Mouse (Mus musculus) hindbrain, embryonic 15.5 days (tissue): ENCODE results near the gene Ncmap. TPM values are rescaled to one million over a fixed set of nuclear protein-coding genes. Genes with fewer than 3 reads are reported as not detected.
A peak's percentile ranks its signal among the peaks of the same experiment; 100 is the strongest.
"Not testable (repeated sequence)": the region's sequence is repeated elsewhere in the genome, so short reads cannot be mapped to it uniquely, and the experiment has no call there.

ENCODE experiments used
- ATAC-seq: fragments of 200-750 bp; cut with Nextera tagmentation; 2 replicates; pipeline ENCODE4 v1.8.0; 2017; ENCODE audit warnings: low read depth, moderate number of reproducible peaks, moderate TSS enrichment; ENCODE audit not compliant: low FRiP score
- H3K27ac ChIP-seq: fragments of 300-500 bp; sonication (generic); replicated peaks from 2 replicates; pipeline ENCODE4 v1.5.1; 2015; ENCODE audit warnings: mild to moderate bottlenecking, inconsistent platforms
- H3K27me3 ChIP-seq: fragments of 300-500 bp; sonication (generic); 2 replicates; pipeline ENCODE4 v1.6.1; 2015; ENCODE audit warnings: control low read depth, inconsistent platforms
- H3K36me3 ChIP-seq: fragments of 300-500 bp; sonication (generic); 2 replicates; pipeline ENCODE4 v1.6.1; 2015; ENCODE audit warnings: control low read depth, inconsistent platforms
- H3K4me1 ChIP-seq: fragments of 300-500 bp; sonication (generic); replicated peaks from 2 replicates; pipeline ENCODE4 v1.6.1; 2015; ENCODE audit warnings: control low read depth, inconsistent platforms
- H3K4me2 ChIP-seq: fragments of 300-500 bp; sonication (generic); 2 replicates; pipeline ENCODE4 v1.6.1; 2015; ENCODE audit warnings: moderate library complexity, mild to moderate bottlenecking, inconsistent platforms
- H3K4me3 ChIP-seq: fragments of 300-500 bp; sonication (generic); 2 replicates; pipeline ENCODE4 v1.5.1; 2015; ENCODE audit warnings: mild to moderate bottlenecking, inconsistent platforms
- H3K9ac ChIP-seq: fragments of 300-500 bp; sonication (generic); 2 replicates; pipeline ENCODE4 v1.6.1; 2015; ENCODE audit warnings: inconsistent platforms
- H3K9me3 ChIP-seq: fragments of 300-500 bp; sonication (generic); 2 replicates; pipeline ENCODE4 v1.6.1; 2016; ENCODE audit warnings: control low read depth, inconsistent platforms
- WGBS: fragments of 180-500 bp; shearing (Covaris S2); methylation state at CpG from one replicate; pipeline ENCODE4 v1.1.7; 2015; 5-methylcytosine and 5-hydroxymethylcytosine counted together
- polyA plus RNA-seq: library from polyadenylated mRNA; unstranded; fragments of >200 nt; fragmentation: Nextera tagmentation; extraction: Ambion mirVana; gene quantifications from 2 replicates; pipeline ENCODE4 v1.2.1, GENCODE M21; 2015

Gene Ncmap
- polyA plus RNA-seq, 1 experiment from 2014 or later, result 1.00 TPM

- WGBS, result 27% methylated on average over 6 of the region's 6 CpGs
- no peak for ATAC-seq
These were observed 35.2 kb downstream of the Ncmap start for GRCm38 (mm10) chr4:135362828-135363227.

GRCm38 (mm10) chr4:135361722-135362121, 36.3 kb downstream of the Ncmap start:
- Histone ChIP-seq H3K27me3 (no peaks in the 10 kb centered on the region), H3K9me3 (no peaks in the 10 kb centered on the region), H3K4me1 (no peaks in the 10 kb centered on the region), H3K27ac (no peak overlapping the region), H3K4me3 (no peak overlapping the region), H3K36me3 (no peaks in the 10 kb centered on the region), H3K9ac (no peak overlapping the region), H3K4me2 (no peak overlapping the region)
- ATAC-seq, result no peak
- 90% methylated on average over 12 of the region's 12 CpGs for WGBS

More at GRCm38 (mm10) chr4:135362828-135363227, 35.2 kb downstream of the Ncmap start:
- Histone ChIP-seq H3K36me3 (no peaks in the 10 kb centered on the region), H3K9me3 (no peaks in the 10 kb centered on the region), H3K9ac (no peak overlapping the region), H3K27me3 (no peaks in the 10 kb centered on the region), H3K27ac (no peak overlapping the region), H3K4me3 (no peak overlapping the region), H3K4me2 (no peak overlapping the region), H3K4me1 (no peaks in the 10 kb centered on the region)

DNA sequence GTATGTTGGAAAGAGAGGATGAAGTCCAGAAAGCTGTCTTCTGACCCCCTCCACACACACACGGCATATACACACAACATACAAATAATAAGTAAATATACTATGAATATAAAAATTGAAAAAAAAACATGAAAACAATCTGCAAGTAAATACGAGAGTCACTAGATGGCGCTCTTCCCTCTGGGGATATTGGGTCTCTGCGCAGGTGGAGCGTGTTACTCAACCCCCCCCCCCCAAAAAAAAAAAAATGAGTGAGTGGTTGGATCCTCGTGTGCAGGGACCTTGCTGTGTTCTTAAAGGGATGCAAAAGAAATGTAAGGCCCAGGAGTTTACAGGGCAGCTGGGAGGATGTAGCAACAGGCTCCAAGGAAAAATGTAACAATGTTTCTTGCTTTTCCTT, 39.3 kb downstream of the Ncmap start:
- Histone ChIP-seq H3K27me3 (no peaks in the 10 kb centered on the region), H3K36me3 (no peaks in the 10 kb centered on the region), H3K4me2 (no peak overlapping the region), H3K9ac (no peak overlapping the region), H3K9me3 (no peaks in the 10 kb centered on the region), H3K4me1 (peaks cover 8% of the 10 kb centered on the region), H3K27ac (no peak overlapping the region), H3K4me3 (no peak overlapping the region)
- under 1% methylated on average over 6 of the region's 6 CpGs for WGBS
- no peak for ATAC-seq

GRCm38 (mm10) chr4:135357221-135357920, 40.7 kb downstream of the Ncmap start:
- Histone ChIP-seq H3K27ac (no peak overlapping the region), H3K9ac (no peak overlapping the region), H3K4me2 (no peak overlapping the region), H3K4me1 (peaks cover 8% of the 10 kb centered on the region), H3K36me3 (no peaks in the 10 kb centered on the region), H3K27me3 (no peaks in the 10 kb centered on the region), H3K4me3 (no peak overlapping the region), H3K9me3 (no peaks in the 10 kb centered on the region)
- WGBS, result 85% methylated on average over 12 of the region's 12 CpGs
- no peak for ATAC-seq

DNA sequence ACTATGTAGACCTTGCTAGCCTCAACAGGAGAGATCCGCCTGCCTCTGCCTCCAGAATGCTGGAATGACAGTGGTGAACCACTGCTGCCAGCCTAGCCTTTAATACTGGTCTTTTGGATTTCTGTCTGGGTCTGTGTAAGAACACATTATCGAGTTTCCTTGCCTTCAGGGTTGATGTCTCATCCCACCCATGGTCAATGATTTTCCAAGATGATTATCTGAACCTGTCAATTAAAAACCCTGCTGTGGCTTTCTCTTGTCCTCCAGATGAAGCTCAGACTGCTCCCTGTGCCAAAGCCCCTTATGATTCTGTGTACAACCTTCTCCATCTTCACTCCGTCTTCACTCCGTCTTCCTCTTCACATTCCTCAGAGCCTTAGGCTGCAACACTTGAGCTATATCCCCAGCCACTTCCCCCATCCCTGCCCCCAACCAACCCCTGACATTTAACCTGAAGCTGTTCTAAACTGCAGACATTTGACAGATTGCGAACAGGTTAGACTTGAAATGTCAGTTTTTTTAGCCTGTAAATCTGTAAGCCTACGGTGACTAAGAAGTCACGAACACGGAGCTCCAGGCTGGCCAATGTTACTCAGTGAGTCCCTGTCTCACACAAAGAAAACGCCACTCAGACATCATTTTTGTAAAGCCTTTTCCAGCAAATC, 42.0 kb downstream of the Ncmap start:
- Histone ChIP-seq H3K4me3 (no peak overlapping the region), H3K4me1 (peaks cover 21% of the 10 kb centered on the region), H3K9me3 (no peaks in the 10 kb centered on the region), H3K27ac (no peak overlapping the region), H3K36me3 (no peaks in the 10 kb centered on the region), H3K4me2 (no peak overlapping the region), H3K9ac (no peak overlapping the region), H3K27me3 (no peaks in the 10 kb centered on the region)
- WGBS, result 88% methylated on average over 9 of the region's 9 CpGs
- ATAC-seq, result no peak

DNA sequence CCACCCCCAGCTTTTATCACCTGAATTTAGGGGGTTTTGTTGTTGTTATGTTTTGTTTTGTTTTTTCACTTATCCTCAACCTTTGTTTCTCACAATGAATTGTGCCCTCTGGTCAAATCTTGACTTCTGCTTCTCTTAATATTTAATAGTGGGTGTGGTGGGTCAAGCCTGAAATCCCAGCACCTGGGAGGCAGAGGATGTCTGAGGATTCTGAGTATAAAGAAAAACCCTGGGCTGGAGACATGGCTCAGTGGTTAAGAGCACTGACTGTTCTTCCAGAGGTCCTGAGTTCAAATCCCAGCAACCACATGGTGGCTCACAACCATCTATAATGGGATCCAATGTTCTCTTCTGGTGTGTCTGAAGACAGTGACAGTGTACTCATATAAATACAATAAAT, 43.3 kb downstream of the Ncmap start:
- H3K27me3 ChIP-seq, H3K4me2 ChIP-seq, H3K4me3 ChIP-seq, H3K9me3 ChIP-seq, H3K36me3 ChIP-seq, ATAC-seq: not testable (repeated sequence)
- H3K9ac ChIP-seq, result 0 out of 2 replicates have a peak overlapping the region, but pooled peaks have one; percentile 58
- peaks cover 22% of the 10 kb centered on the region for H3K4me1 ChIP-seq
- H3K27ac ChIP-seq, result peak overlapping the region; percentile 97

GRCm38 (mm10) chr4:135353794-135354450, 44.1 kb downstream of the Ncmap start:
- Histone ChIP-seq H3K9ac (peak overlapping the region; percentile 58), H3K27ac (peak overlapping the region; percentile 97), H3K36me3 (0 out of 2 replicates have a peak, but pooled peaks cover under 1% of the 10 kb centered on the region), H3K4me1 (peaks cover 22% of the 10 kb centered on the region), H3K4me2 (peak overlapping the region; percentile 75), H3K27me3 (no peaks in the 10 kb centered on the region), H3K9me3 (no peaks in the 10 kb centered on the region), H3K4me3 (peak overlapping the region; percentile 84)
- 21% methylated on average over 12 of the region's 12 CpGs for WGBS
- no peak; the same call in 1 of the 2 replicates for ATAC-seq

DNA sequence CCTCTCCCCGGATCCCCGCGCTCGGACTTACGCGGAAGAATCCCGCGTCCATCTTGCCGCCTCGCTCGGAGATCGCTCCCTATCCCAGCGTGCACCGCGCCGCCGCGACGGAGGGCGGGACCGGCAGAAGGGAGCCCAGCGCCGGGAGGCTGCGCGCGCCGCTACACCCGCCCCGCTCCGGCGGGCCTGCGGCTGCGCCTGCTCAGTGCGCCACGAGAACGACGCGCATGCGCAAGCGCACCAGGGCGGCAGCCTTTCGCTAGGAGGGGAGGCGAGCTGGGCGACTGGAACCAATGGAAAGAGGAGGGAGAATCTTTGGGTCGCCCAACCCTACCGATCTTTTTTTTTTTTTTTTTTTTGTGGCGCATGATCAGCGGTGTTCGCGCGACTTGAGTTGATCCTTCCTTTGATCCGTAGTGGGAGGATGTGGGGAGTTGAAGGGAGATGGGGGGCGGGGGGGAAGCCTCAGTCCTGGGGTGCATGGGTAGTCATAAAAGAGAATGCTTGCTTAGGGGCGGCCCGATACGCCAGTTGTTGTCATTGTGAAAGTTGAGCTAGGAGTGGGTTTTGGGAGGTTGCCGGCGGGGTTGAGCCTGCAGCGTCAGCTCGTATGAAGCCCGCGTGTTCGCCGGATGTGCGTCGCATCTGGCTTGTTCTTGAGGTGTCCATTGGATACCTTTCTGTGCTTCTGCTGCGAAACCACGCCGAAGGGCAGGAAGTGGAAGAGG, 44.8 kb downstream of the Ncmap start, which contains the start of gene Srrm1:
Gene Srrm1, minus strand, starts transcription at position 256 of the 728 bp plus-strand sequence.
- ATAC-seq, result peak; percentile 94
- peak within 1 kb of the TSS; percentile 94 for H3K9ac ChIP-seq
- WGBS, result under 1% methylated on average over 67 of the region's 69 CpGs

GRCm38 (mm10) chr4:135352326-135353065, 45.5 kb downstream of the Ncmap start:
- ATAC-seq, result peak; percentile 19
- Histone ChIP-seq H3K4me3 (peak overlapping the region; percentile 84), H3K9me3 (no peaks in the 10 kb centered on the region), H3K4me2 (peak overlapping the region; percentile 65), H3K9ac (peak overlapping the region; percentile 94), H3K36me3 (0 out of 2 replicates have a peak, but pooled peaks cover 2% of the 10 kb centered on the region), H3K27ac (peak overlapping the region; percentile 90), H3K27me3 (no peaks in the 10 kb centered on the region), H3K4me1 (peaks cover 22% of the 10 kb centered on the region)
- under 1% methylated on average over 59 of the region's 67 CpGs for WGBS

More for the DNA sequence above, 44.8 kb downstream of the Ncmap start, which contains the start of gene Srrm1:
- Histone ChIP-seq H3K36me3 (0 out of 2 replicates have a peak, but pooled peaks cover 2% of the 10 kb centered on the region), H3K4me2 (peak within 1 kb of the TSS; percentile 75), H3K4me1 (peaks cover 22% of the 10 kb centered on the region), H3K9me3 (no peaks in the 10 kb centered on the region), H3K4me3 (peak within 1 kb of the TSS; percentile 84), H3K27ac (peak within 1 kb of the TSS; percentile 97), H3K27me3 (no peaks in the 10 kb centered on the region)

GRCm38 (mm10) chr4:135337376-135337942, 60.6 kb downstream of the Ncmap start:
- no peaks in the 10 kb centered on the region for H3K9me3 ChIP-seq
- H3K4me1 ChIP-seq, result no peaks in the 10 kb centered on the region
- no peak overlapping the region for H3K27ac ChIP-seq
- no peak overlapping the region for H3K4me3 ChIP-seq
- H3K27me3 ChIP-seq, result no peaks in the 10 kb centered on the region
- WGBS, result 74% methylated on average over 14 of the region's 14 CpGs
- H3K4me2 ChIP-seq, result no peak overlapping the region
- H3K9ac ChIP-seq, result no peak overlapping the region
- ATAC-seq, result no peak
- H3K36me3 ChIP-seq, result peaks cover 87% of the 10 kb centered on the region

DNA sequence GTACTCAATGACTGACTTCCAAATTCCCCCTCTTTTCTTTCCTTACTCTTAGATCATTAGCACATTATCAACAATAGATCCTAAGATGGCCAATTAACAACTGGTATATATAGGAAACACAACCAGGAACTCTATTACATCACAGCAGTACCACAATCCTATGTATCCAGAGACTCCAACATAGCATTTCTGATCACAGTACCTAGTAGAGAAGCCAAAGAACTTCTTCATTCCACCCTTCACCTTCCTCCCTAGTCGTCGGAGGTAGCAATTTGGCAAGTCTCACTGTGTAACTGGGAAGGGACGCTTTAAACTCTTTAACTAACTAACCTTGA, 62.0 kb downstream of the Ncmap start:
- H3K27me3 ChIP-seq, result no peaks in the 10 kb centered on the region
- H3K27ac ChIP-seq, result no peak overlapping the region
- H3K4me3 ChIP-seq, result no peak overlapping the region
- 95% methylated on average over 3 of the region's 3 CpGs for WGBS
- H3K36me3 ChIP-seq, result peaks cover 87% of the 10 kb centered on the region
- no peak overlapping the region for H3K4me2 ChIP-seq
- H3K9ac ChIP-seq, result no peak overlapping the region
- no peaks in the 10 kb centered on the region for H3K4me1 ChIP-seq
- ATAC-seq, result no peak
- H3K9me3 ChIP-seq, result no peaks in the 10 kb centered on the region
